Mouse (Mus musculus): ENCODE measurements around the gene Rnf212. TPM values are rescaled to one million over a fixed set of nuclear protein-coding genes. Genes with fewer than 3 reads are reported as not detected.
A peak's percentile ranks its signal among the peaks of the same experiment; 100 is the strongest.

The Rnf212 gene
- polyA plus RNA-seq, 1 experiment from 2014 or later, result not detected

DNA sequence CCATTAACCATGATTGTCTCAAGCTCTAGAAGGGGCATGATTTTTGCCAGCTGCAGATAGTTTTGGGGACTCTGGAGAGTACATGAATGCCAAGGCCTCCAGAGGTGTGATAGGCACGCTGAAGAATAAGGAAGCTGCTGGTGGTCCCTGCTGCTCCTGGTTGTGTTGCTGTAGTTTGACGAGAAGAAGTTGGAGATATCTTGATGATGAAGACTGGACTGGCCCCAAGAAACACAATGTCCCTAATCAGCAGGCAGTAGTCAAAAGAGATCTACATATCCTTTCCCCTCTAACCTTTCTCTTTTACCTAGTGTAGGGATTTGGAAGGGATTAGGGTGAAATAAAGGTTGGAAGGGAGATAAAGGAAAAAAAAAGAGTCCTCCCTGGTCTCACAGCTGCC is 32.2 kb downstream of the Rnf212 start:
- no peaks in the 10 kb centered on the region for H3K36me3 ChIP-seq
- WGBS, result 68% methylated on average over 2 of the region's 2 CpGs

GRCm38 (mm10) chr5:108741844-108742243 is 32.9 kb downstream of the Rnf212 start:
- H3K9ac ChIP-seq, result no peak overlapping the region
- no peaks in the 10 kb centered on the region for H3K9me3 ChIP-seq (replicated peaks)
- 82% methylated on average over 2 of the region's 2 CpGs for WGBS
- H3K4me2 ChIP-seq, result no peak overlapping the region
- H3K27ac ChIP-seq, result no peak overlapping the region
- H3K27me3 ChIP-seq, result no peaks in the 10 kb centered on the region
- H3K4me3 ChIP-seq (replicated peaks), result no peak overlapping the region
- no peaks in the 10 kb centered on the region for H3K4me1 ChIP-seq
- no peak for ATAC-seq (replicated peaks; ENCODE audit: low FRiP score)
- H3K36me3 ChIP-seq, result no peaks in the 10 kb centered on the region

More for the DNA sequence above, 32.2 kb downstream of the Rnf212 start:
- Histone ChIP-seq H3K4me2 (no peak overlapping the region), H3K4me1 (no peaks in the 10 kb centered on the region), H3K9me3 (replicated peaks) (no peaks in the 10 kb centered on the region), H3K27ac (no peak overlapping the region), H3K9ac (no peak overlapping the region), H3K27me3 (no peaks in the 10 kb centered on the region), H3K4me3 (replicated peaks) (no peak overlapping the region)
- ATAC-seq (replicated peaks; ENCODE audit: low FRiP score), result no peak

DNA sequence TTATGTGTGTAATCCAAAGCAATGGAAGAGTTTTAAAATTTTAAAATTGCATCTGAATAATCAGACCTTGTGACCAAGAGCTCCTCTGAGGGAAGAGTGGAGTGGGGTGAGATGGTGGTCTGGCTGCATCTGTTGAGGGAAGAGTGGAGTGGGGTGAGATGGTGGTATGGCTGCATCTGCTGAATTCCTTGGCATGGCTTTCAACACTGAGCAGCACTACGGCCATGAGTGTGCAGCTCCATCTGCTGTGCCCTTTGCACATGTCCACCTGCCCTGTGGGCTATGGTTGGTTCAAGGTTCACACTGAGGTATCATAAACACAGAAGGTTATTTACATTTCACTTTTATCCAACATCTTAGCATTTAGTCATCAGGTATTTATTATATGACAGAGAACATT is 47.4 kb downstream of the Rnf212 start:
- no peaks in the 10 kb centered on the region for H3K4me1 ChIP-seq
- H3K36me3 ChIP-seq, result no peaks in the 10 kb centered on the region
- no peak overlapping the region for H3K4me2 ChIP-seq
- WGBS, result 88% methylated on average over 1 of the region's 1 CpGs
- ATAC-seq (replicated peaks; ENCODE audit: low FRiP score), result no peak
- no peak overlapping the region for H3K9ac ChIP-seq
- no peaks in the 10 kb centered on the region for H3K9me3 ChIP-seq (replicated peaks)
- H3K4me3 ChIP-seq (replicated peaks), result no peak overlapping the region
- H3K27ac ChIP-seq, result no peak overlapping the region
- no peaks in the 10 kb centered on the region for H3K27me3 ChIP-seq

GRCm38 (mm10) chr5:108726557-108727248 is 48.1 kb downstream of the Rnf212 start:
- Histone ChIP-seq H3K36me3 (no peaks in the 10 kb centered on the region), H3K9me3 (replicated peaks) (no peaks in the 10 kb centered on the region), H3K27ac (no peak overlapping the region), H3K4me1 (no peaks in the 10 kb centered on the region), H3K27me3 (no peaks in the 10 kb centered on the region), H3K4me3 (replicated peaks) (no peak overlapping the region), H3K9ac (no peak overlapping the region), H3K4me2 (no peak overlapping the region)
- peak; percentile 92 for ATAC-seq (replicated peaks; ENCODE audit: low FRiP score)
- 23% methylated on average over 5 of the region's 5 CpGs for whole genome bisulfite sequencing

- 66% methylated on average over 2 of the region's 2 CpGs for WGBS
- H3K27me3 ChIP-seq, result no peaks in the 10 kb centered on the region
- H3K36me3 ChIP-seq, result no peaks in the 10 kb centered on the region
- no peak overlapping the region for H3K4me2 ChIP-seq
- no peak overlapping the region for H3K9ac ChIP-seq
- H3K4me1 ChIP-seq, result no peaks in the 10 kb centered on the region
- no peaks in the 10 kb centered on the region for H3K9me3 ChIP-seq (replicated peaks)
- H3K4me3 ChIP-seq (replicated peaks), result no peak overlapping the region
- no peak for ATAC-seq (replicated peaks; ENCODE audit: low FRiP score)
- no peak overlapping the region for H3K27ac ChIP-seq
Measured at GRCm38 (mm10) chr5:108724006-108724405, 50.8 kb downstream of the Rnf212 start.

DNA sequence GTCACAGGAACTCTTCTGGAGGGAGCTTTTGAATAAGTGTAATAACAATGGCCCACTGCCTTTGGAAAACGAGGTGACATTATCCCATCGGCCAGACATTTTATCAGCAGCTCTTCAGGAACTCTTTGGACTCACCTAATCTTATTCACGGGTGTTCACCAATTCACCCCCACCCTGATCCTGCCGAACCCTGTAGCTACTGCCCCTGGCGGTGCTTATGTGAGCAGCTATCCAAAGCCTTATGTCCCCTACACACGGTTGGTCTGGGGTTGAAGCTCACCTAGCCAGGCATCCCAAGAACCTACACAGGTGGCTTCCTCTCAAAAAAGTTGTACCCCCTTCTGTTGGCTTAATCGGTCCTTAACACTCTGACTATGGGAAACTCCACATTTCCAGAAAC is 55.0 kb downstream of the Rnf212 start:
- H3K9ac ChIP-seq, result no peak overlapping the region

GRCm38 (mm10) chr5:108718051-108718450 is 56.7 kb downstream of the Rnf212 start:
- no peak for ATAC-seq (replicated peaks; ENCODE audit: low FRiP score)
- Histone ChIP-seq H3K4me3 (replicated peaks) (no peak overlapping the region), H3K36me3 (no peaks in the 10 kb centered on the region), H3K9me3 (replicated peaks) (no peaks in the 10 kb centered on the region), H3K9ac (no peak overlapping the region), H3K27ac (peak overlapping the region; percentile 54; the same call in 1 of the 2 replicates), H3K4me1 (peaks cover 12% of the 10 kb centered on the region), H3K27me3 (no peaks in the 10 kb centered on the region), H3K4me2 (no peak overlapping the region)
- 29% methylated on average over 4 of the region's 4 CpGs for WGBS

More for the DNA sequence above, 55.0 kb downstream of the Rnf212 start:
- 76% methylated on average over 7 of the region's 7 CpGs for WGBS
- H3K27ac ChIP-seq, result no peak overlapping the region
- ATAC-seq (replicated peaks; ENCODE audit: low FRiP score), result no peak
- no peaks in the 10 kb centered on the region for H3K36me3 ChIP-seq
- H3K9me3 ChIP-seq (replicated peaks), result no peaks in the 10 kb centered on the region
- no peak overlapping the region for H3K4me3 ChIP-seq (replicated peaks)
- H3K4me1 ChIP-seq, result peaks cover 9% of the 10 kb centered on the region
- H3K4me2 ChIP-seq, result no peak overlapping the region
- no peaks in the 10 kb centered on the region for H3K27me3 ChIP-seq

GRCm38 (mm10) chr5:108715974-108716373 is 58.8 kb downstream of the Rnf212 start:
- Histone ChIP-seq H3K9me3 (replicated peaks) (no peaks in the 10 kb centered on the region), H3K36me3 (no peaks in the 10 kb centered on the region), H3K4me1 (peaks cover 12% of the 10 kb centered on the region), H3K27ac (no peak overlapping the region), H3K4me3 (replicated peaks) (no peak overlapping the region), H3K9ac (no peak overlapping the region), H3K4me2 (no peak overlapping the region), H3K27me3 (no peaks in the 10 kb centered on the region)
- ATAC-seq (replicated peaks; ENCODE audit: low FRiP score), result no peak
- 86% methylated on average over 1 of the region's 1 CpGs for WGBS

- H3K4me3 ChIP-seq (replicated peaks), result no peak overlapping the region
- no peaks in the 10 kb centered on the region for H3K9me3 ChIP-seq (replicated peaks)
- H3K27me3 ChIP-seq, result no peaks in the 10 kb centered on the region
- no peaks in the 10 kb centered on the region for H3K36me3 ChIP-seq
- peaks cover 12% of the 10 kb centered on the region for H3K4me1 ChIP-seq
- H3K9ac ChIP-seq, result no peak overlapping the region
- 63% methylated on average over 6 of the region's 6 CpGs for WGBS
- H3K27ac ChIP-seq, result no peak overlapping the region
- no peak overlapping the region for H3K4me2 ChIP-seq
- no peak for ATAC-seq (replicated peaks; ENCODE audit: low FRiP score)
Measured at GRCm38 (mm10) chr5:108714149-108714548, 60.6 kb downstream of the Rnf212 start.

- Histone ChIP-seq H3K9me3 (replicated peaks) (no peaks in the 10 kb centered on the region), H3K9ac (no peak overlapping the region), H3K4me2 (no peak overlapping the region), H3K36me3 (0 out of 2 replicates have a peak, but pooled peaks cover under 1% of the 10 kb centered on the region), H3K4me1 (peaks cover 12% of the 10 kb centered on the region), H3K4me3 (replicated peaks) (no peak overlapping the region), H3K27me3 (no peaks in the 10 kb centered on the region), H3K27ac (no peak overlapping the region)
- no peak for ATAC-seq (replicated peaks; ENCODE audit: low FRiP score)
Measured at GRCm38 (mm10) chr5:108713691-108714090, 61.1 kb downstream of the Rnf212 start.

- Histone ChIP-seq H3K9me3 (replicated peaks) (no peaks in the 10 kb centered on the region), H3K27me3 (no peaks in the 10 kb centered on the region), H3K4me1 (peaks cover 7% of the 10 kb centered on the region), H3K9ac (no peak overlapping the region), H3K4me3 (replicated peaks) (no peak overlapping the region), H3K27ac (no peak overlapping the region), H3K36me3 (0 out of 2 replicates have a peak, but pooled peaks cover 5% of the 10 kb centered on the region), H3K4me2 (no peak overlapping the region)
- WGBS, result 94% methylated on average over 2 of the region's 2 CpGs
- ATAC-seq (replicated peaks; ENCODE audit: low FRiP score), result no peak
Measured at GRCm38 (mm10) chr5:108713096-108713495, 61.7 kb downstream of the Rnf212 start.

DNA sequence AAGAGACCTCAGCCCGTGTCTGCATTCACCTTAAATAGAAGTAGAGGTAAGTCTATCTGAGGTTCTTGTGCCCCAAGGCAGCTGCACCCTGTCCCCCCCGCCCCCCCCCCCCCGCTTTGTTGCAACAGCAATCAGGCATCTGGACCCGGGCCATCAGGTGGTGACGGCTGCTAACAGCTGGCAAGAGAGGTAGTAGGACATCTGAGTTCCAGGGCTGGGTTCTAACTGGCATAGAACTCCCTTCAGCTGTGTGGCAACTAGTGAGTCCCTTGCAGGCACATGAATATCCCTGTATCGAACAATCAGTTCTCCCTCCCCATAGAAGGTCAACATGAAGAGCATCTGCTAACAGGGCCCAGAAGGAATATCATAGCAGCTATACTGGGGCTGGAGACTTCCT is 62.8 kb downstream of the Rnf212 start:
- H3K4me3 ChIP-seq (replicated peaks), result no peak overlapping the region
- H3K4me1 ChIP-seq, result 0 out of 2 replicates have a peak, but pooled peaks cover 3% of the 10 kb centered on the region
- peaks cover 16% of the 10 kb centered on the region for H3K36me3 ChIP-seq
- WGBS, result 76% methylated on average over 6 of the region's 6 CpGs
- ATAC-seq (replicated peaks; ENCODE audit: low FRiP score), result no peak
- H3K4me2 ChIP-seq, result no peak overlapping the region
- no peak overlapping the region for H3K27ac ChIP-seq
- H3K9me3 ChIP-seq (replicated peaks), result no peaks in the 10 kb centered on the region
- no peak overlapping the region for H3K9ac ChIP-seq
- no peaks in the 10 kb centered on the region for H3K27me3 ChIP-seq

Measured in kidney, embryonic 15.5 days (tissue).